Mouse (Mus musculus): ENCODE measurements around the gene Kap. TPM values are rescaled to one million over a fixed set of nuclear protein-coding genes. Genes with fewer than 3 reads are reported as not detected.

Gene Kap
- not detected in 2 replicates for polyA plus RNA-seq (2012; rRNA removed; ENCODE audit: low replicate concordance)

DNA sequence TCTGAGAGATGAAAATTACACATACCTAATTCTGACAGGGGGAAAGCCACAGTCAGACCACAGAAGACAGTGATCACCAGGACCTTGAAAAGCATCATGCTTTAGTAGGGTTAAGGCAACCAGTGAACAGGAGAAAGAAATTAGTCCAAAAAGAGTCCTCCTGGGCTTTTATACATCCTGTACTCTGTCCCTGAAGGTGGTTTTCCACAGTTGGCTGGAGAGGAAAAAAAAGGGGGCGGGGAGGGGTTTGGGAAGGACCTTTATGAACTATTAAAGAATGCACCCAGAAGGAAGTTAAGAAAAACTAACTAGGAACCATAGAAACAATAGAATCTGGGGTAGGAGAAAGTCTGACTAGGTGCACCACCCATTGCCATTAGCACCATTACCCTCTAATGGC, at the start of gene Kap:
TSS of gene Kap (minus strand) at position 237 of the 400 bp plus-strand sequence.

Other genes starting within 250 kb of the Kap start
- 8.8 and 23.6 TPM in 2 replicates for gene Etv6, start 181.9 kb upstream of the Kap start, polyA plus RNA-seq (2012; rRNA removed; ENCODE audit: low replicate concordance)